Mouse (Mus musculus) right cerebral cortex, adult 2 months (tissue): ENCODE data around the gene Eme2.

ENCODE experiments used
- DNase-seq, 2 experiments: peaks; one replicate each; pipeline ENCODE4 v3.0.0; 2021 to 2022; ENCODE audit warnings: low spot score in 2 of 2

Eme2 gene

DNA sequence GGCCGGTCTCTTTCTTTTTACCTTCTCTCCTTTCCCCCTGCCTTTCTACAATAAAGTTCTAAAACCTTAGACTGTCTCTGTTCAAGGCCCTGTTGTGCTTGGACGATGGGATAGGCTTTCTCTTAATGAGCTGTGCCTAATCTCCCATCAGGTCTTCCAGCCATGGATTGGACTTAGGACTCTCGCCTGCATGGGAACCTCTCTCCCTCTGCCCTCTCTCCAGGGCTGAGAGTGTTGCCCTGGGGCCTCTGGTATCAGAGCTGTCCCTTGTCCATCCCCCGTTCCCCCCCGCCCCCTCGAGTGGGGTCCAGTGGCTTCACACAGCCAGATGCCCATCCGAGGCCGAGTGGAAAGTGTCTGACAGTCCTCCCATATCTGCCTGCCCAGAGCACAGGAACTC, 19.9 kb downstream of the Eme2 start:
- DNase-seq: no peak

GRCm38 (mm10) chr17:24874405-24874745, 20.5 kb downstream of the Eme2 start:
- no peak for DNase-seq

- no peak for DNase-seq
Measured at GRCm38 (mm10) chr17:24873695-24874404, 21.0 kb downstream of the Eme2 start.

- peak in 1 of 2 experiments; percentile 27 for DNase-seq
Measured at GRCm38 (mm10) chr17:24867914-24868313, 27.0 kb downstream of the Eme2 start.

GRCm38 (mm10) chr17:24865776-24866175, 29.1 kb downstream of the Eme2 start, which contains the start of gene Igfals:
Gene Igfals (plus strand): TSS chr17:24865997.
- DNase-seq: no peak

DNA sequence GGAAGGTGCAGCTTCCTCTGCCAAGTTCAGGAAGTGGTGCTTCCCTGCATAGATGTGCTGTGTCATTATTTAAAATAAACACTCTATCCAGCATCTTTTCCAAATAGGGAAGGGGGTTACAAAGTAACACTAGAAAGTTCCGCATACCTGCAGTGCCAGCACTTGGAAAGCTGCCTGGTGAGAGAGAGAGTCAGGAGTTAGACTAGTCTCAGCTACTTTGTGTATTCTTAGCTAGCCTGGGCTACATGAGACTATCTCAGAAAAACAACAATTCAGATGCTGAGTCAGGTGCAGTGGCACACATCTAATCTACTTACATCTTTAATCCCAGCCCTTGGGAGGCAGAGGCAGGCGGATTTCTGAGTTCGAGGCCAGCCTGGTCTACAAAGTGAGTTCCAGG, 33.1 kb downstream of the Eme2 start:
- no peak for DNase-seq

DNA sequence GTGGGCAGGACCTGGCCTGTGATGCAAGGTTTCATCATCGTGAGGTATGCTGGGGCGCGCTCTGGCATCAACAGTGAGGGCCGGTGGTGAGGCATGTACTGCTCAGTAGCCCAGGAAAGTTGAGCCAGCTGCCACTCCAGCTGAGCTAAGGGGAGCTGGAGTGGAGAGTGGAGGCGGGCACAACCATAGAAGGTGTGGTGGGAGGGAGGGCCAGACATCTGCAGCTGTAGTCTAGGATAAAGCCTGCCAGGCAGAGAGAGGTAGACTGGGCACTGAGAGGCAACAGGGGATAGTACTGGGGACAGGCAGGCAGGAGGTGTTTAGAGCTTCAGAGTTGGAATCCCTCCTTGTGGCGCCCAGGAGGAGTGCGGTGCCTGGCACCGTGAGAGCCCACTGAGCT, 34.8 kb downstream of the Eme2 start:
- DNase-seq: no peak

- DNase-seq: no peak
Measured at GRCm38 (mm10) chr17:24858967-24859366, 35.9 kb downstream of the Eme2 start.

DNA sequence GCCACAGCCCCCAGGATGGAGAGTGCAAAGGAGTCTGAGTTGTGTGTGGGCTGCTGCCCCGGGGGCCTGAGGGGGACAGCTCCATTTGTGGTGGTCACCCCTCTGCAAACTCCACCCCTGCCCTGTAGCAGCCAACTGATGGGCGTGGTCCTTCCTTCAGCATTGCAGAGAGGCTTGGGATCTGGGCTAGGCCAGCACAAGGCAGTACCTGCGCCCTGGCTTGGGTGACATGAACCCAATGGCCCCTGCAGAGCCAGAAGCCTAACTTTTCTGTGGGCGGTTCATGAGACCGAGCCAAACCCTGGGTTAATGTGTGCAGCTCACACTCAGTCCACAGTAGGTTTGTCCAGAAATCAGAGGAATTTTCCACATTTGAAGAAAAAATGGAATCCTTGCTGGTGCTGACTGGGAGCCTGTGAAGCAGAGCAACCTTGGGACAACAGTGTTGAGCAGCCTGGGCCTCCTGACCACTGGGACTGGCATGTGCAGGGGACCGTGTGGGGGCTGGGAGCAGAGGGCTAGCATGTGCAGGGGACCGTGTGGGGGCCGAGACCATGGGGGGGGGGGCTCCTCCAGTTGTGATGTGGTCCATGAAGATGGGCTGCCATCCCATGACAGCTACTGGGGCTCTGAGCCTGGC, 36.9 kb downstream of the Eme2 start:
- no peak for DNase-seq

GRCm38 (mm10) chr17:24856589-24856988, 38.3 kb downstream of the Eme2 start:
- no peak for DNase-seq

GRCm38 (mm10) chr17:24855838-24856464, 38.9 kb downstream of the Eme2 start:
- no peak for DNase-seq

DNA sequence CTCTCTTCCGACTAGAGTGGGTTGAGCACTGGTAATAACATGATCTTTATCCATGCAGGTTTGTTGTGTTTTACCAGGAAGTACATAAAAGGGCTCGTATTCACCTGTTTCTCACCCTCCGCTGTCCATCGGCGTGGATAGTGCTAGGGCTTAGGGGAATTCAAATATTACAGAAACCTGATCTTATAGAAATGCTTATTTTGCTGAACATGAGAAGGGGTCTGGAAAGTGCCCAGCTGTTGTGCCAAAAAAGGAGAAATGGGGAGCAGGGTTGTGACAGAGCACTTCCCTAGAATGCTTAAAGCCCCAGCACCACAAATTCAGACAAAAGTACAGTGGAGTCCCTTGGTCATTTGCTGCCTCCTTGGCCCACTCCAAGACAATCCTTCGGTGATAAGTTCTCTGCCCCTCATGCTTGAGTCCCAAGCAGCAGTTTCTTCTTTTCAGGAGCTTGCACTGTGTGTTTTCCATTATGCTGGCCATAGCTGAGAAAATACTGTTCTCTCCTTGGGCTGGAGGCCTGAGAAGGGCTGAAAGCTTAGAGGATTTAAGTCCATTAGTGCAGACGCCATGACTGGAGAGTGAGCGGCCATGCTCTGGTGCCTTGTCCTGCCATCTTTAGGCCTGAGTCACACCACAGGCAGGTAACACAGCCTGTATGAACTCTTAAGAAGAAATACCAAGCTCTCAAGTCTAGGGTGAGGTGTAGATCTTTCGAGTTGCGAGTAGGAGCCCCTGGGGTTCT, 43.3 kb downstream of the Eme2 start:
- no peak for DNase-seq

GRCm38 (mm10) chr17:24850773-24851127, 44.1 kb downstream of the Eme2 start:
- no peak for DNase-seq

DNA sequence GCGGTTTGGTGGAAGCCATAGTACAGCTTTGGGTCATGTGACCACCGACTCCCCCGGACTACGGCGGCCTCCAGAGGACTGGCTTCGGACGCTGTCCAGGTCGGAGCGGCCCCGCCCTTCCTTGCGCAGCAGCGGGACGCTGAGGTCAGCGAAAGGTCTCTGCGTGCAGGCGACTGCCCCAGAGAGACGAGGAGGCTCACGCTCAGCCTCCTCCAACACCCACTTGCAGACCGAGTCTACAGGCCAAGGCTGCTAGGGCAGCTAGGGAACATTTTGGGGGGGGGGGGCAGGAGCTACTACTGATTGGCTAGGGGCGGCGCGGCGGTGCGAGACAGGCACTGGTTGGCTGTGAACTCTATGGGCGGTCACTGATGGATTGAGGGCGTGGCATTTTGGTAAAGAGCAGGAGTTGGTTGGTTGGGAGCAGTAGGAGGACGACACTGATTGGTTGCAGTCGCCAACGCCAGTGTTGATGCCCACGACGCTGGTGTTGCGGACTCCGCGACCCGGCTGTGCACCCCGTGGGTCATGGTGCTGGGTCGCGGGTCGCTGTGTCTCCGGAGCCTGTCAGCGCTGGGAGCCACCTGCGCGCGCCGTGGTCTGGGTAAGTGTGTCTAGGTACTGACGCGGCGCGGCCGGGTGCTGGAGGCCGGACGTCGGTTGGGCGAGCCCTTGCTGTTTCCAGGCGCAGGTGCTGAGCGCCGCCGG, 44.7 kb downstream of the Eme2 start, which contains the start of gene Fahd1:
TSS of gene Fahd1 (minus strand) at position 300 of the 708 bp plus-strand sequence.
- DNase-seq: peak; percentile 95 to 98

GRCm38 (mm10) chr17:24849733-24850064, 45.2 kb downstream of the Eme2 start:
- DNase-seq: no peak

GRCm38 (mm10) chr17:24848600-24849031, 46.3 kb downstream of the Eme2 start:
- DNase-seq: no peak

DNA sequence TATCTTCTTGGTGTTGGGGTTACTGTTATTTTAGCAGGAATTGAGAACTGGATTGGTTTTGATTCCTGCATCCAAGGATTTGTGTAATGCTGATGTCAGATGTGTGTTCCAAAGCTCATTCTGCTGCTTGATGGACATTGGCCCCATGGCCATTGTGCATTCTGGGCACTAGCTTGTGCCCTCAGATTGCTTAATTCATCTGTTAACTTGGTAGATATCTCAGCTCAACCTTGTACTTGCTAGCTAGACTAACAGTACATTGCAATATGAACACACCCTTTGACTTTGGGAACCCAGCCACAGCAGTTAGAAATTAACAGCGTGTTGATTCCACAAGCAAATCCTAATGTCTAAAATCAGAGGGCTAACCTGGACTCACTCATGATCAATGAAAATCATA, 47.5 kb downstream of the Eme2 start:
- DNase-seq: no peak

DNA sequence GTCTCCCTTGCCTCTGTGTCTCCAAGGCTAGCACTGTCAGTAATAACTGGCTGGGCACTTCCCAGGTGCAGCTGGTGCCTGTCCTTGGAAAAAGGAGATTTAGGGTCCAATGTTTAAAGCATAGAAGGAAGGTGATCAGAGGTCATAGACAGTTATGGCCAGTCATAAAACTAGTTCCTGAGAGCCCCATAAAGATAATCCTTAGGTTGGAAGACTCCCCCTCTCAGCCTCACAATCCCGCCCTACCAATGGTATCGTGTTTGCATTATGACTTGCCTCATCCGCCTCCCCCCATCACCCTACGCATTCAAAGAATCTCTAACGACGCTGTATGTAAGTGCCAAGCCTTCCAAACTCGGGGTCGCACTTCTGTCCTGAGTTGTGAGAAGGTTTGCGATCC, 50.4 kb downstream of the Eme2 start:
- no peak for DNase-seq

GRCm38 (mm10) chr17:24842631-24843030, 52.3 kb downstream of the Eme2 start:
- DNase-seq: no peak

DNA sequence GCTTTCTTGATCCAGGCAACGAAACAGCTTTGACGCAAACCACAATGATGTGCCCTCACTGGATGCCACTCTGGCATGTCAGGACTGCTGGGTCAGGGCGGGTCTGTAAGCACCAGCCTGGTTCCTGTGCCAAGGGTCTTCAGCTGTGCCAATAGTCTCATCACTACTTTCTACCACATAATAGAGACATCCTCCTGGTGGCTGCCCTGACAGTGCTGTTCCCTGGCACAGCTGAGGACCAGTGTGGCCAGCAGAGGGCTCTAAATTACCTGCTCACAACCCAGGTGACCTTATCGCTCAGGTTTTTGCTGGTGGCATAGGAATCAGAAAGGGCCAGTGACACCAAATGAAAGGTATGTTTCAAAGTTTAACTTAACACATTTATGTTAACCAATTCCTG, 53.8 kb downstream of the Eme2 start:
- DNase-seq: no peak

GRCm38 (mm10) chr17:24840341-24840740, 54.5 kb downstream of the Eme2 start:
- DNase-seq: no peak

DNA sequence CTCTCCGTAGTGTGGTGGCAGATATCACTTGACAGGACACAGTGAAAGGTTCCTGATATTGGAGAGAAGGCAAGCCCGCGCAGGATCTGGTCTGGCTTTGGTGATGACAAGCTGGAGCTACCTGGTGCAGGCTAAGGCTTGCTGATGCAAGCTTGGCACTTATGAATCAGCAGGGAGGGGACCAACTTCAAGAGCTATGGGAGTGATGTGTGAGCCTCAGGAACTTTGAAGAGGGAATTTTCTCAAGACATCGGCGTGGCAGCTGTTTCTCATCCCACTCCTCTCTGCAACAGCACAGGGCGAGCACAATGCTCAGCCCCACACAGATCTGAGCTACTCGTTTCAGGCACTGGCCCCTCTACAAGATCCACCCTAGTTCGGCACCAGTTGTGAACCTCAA, 55.0 kb downstream of the Eme2 start, which contains the start of gene Hagh:
TSS of gene Hagh (plus strand) at position 302 of the 400 bp plus-strand sequence.
- no peak for DNase-seq
